Mouse (Mus musculus) kidney, adult 11 months (tissue): Measurements from ENCODE around the gene Ptar1.
"Not testable (repeated sequence)": the region's sequence is repeated elsewhere in the genome, so short reads cannot be mapped to it uniquely, and the experiment has no call there.

ENCODE experiments used
- DNase-seq: peaks from one replicate; pipeline ENCODE4 v3.0.0; 2022

The Ptar1 gene

GRCm38 (mm10) chr19:23687296-23688021 is at the start of gene Ptar1:
Gene Ptar1 (plus strand): TSS chr19:23687429.
- DNase-seq: peak; percentile 88

GRCm38 (mm10) chr19:23643819-23644218 is 43.4 kb upstream of the Ptar1 start:
- DNase-seq: no peak

GRCm38 (mm10) chr19:23645347-23645746 is 41.9 kb upstream of the Ptar1 start:
- no peak for DNase-seq

GRCm38 (mm10) chr19:23647308-23647707 is 39.9 kb upstream of the Ptar1 start:
- no peak for DNase-seq

- DNase-seq: peak; percentile 75
These were observed 34.6 kb upstream of the Ptar1 start, which contains the start of gene 1700028P14Rik for GRCm38 (mm10) chr19:23652644-23653043. Gene 1700028P14Rik (minus strand): TSS chr19:23652812.

GRCm38 (mm10) chr19:23653154-23653553 is 34.1 kb upstream of the Ptar1 start:
- DNase-seq: no peak

- DNase-seq: no peak
These were observed 29.8 kb upstream of the Ptar1 start for GRCm38 (mm10) chr19:23657261-23657932.

- no peak for DNase-seq
These were observed 28.9 kb upstream of the Ptar1 start for GRCm38 (mm10) chr19:23658350-23658749.

- DNase-seq: no peak
These were observed 23.1 kb upstream of the Ptar1 start for GRCm38 (mm10) chr19:23664083-23664482.

GRCm38 (mm10) chr19:23668142-23668655 is 19.0 kb upstream of the Ptar1 start:
- no peak for DNase-seq

- DNase-seq: no peak
These were observed 14.2 kb upstream of the Ptar1 start for GRCm38 (mm10) chr19:23673021-23673420.

GRCm38 (mm10) chr19:23675656-23676055 is 11.6 kb upstream of the Ptar1 start:
- DNase-seq: not testable (repeated sequence)

- no peak for DNase-seq
These were observed 300 bp upstream of the Ptar1 start for GRCm38 (mm10) chr19:23686962-23687295.

GRCm38 (mm10) chr19:23688421-23688946 is 1.3 kb downstream of the Ptar1 start:
- no peak for DNase-seq

- no peak for DNase-seq
These were observed 7.1 kb downstream of the Ptar1 start for GRCm38 (mm10) chr19:23694344-23694743.

GRCm38 (mm10) chr19:23697861-23698260 is 10.6 kb downstream of the Ptar1 start:
- no peak for DNase-seq

GRCm38 (mm10) chr19:23698366-23698765 is 11.1 kb downstream of the Ptar1 start:
- DNase-seq: peak; percentile 12

GRCm38 (mm10) chr19:23699131-23699530 is 11.9 kb downstream of the Ptar1 start:
- no peak for DNase-seq

GRCm38 (mm10) chr19:23702896-23703295 is 15.7 kb downstream of the Ptar1 start:
- DNase-seq: no peak

GRCm38 (mm10) chr19:23705383-23705782 is 18.2 kb downstream of the Ptar1 start:
- DNase-seq: no peak

GRCm38 (mm10) chr19:23746506-23746905 is 59.3 kb downstream of the Ptar1 start:
- no peak for DNase-seq

GRCm38 (mm10) chr19:23757011-23757410 is 69.8 kb downstream of the Ptar1 start:
- no peak for DNase-seq

- DNase-seq: peak; percentile 87
These were observed 70.8 kb downstream of the Ptar1 start for GRCm38 (mm10) chr19:23757961-23758553.
